Mouse (Mus musculus): Measurements from ENCODE around the gene Gm49405. TPM values are rescaled to one million over a fixed set of nuclear protein-coding genes. Genes with fewer than 3 reads are reported as not detected.
A peak's percentile ranks its signal among the peaks of the same experiment; 100 is the strongest.
"Not testable (repeated sequence)": the region's sequence is repeated elsewhere in the genome, so short reads cannot be mapped to it uniquely, and the experiment has no call there.

Gm49405 gene
- 0.05 TPM in 2 replicates for polyA plus RNA-seq (2012)

DNA sequence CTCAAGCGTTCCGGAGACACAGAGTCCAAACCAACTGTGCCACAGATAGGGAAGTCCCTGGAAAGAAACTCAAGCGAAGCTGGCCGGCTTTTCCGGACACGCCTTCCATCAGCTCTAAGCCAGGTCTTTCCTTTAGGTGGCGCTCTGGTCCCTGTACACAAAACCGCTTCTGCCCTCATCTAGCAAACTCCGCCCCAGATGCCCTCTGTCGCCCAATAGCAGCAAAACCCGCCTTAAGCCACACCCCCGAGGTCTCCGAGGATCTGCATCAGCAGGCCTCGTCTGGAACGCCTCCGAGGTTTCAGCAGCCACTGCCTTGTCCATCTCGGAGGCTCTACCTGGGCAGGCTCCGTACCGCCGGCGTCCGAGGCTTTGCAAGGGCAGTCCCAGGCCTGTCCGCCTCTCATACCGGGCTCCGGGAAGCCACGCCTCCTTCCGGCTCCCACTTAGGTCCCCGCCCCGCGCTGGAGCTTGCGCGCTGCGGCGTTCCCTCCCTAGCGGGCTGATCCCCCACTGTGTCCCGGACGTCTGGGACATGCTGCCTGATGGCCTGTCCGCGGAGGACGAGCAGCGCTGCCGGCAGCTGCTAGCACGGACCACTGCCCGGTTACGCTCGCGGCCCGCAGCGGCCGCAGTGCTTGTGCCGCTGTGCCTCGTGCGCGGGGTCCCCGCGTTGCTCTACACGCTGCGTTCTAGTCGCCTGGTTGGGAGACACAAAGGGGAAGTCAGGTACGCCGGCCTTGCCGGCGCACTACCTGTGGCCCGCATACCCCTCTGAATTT, at the start of gene Gm49405, which contains the start of gene Nudt8:
Gene Gm49405, plus strand, starts transcription at position 508 of the 782 bp plus-strand sequence.
Gene Nudt8, plus strand, starts transcription at position 462 of the 782 bp plus-strand sequence.
- Histone ChIP-seq H3K4me1 (ENCODE audit: control insufficient read depth) (peaks cover 30% of the 10 kb centered on the region), H3K9me3 (ENCODE audit: control insufficient read depth, low read length) (no peaks in the 10 kb centered on the region), H3K36me3 (ENCODE audit: control insufficient read depth) (peaks cover 9% of the 10 kb centered on the region), H3K27me3 (ENCODE audit: control insufficient read depth) (no peaks in the 10 kb centered on the region; the same call in 1 of the 2 replicates), H3K4me3 (replicated peaks) (peak within 1 kb of the TSS; percentile 83)
- TF ChIP-seq GATA1 (IDR thresholded peaks at IDR 0.05; ENCODE audit: low read length): no peak
- no peak for TF ChIP-seq TAL1 (IDR thresholded peaks at IDR 0.05; ENCODE audit: low read length)

DNA sequence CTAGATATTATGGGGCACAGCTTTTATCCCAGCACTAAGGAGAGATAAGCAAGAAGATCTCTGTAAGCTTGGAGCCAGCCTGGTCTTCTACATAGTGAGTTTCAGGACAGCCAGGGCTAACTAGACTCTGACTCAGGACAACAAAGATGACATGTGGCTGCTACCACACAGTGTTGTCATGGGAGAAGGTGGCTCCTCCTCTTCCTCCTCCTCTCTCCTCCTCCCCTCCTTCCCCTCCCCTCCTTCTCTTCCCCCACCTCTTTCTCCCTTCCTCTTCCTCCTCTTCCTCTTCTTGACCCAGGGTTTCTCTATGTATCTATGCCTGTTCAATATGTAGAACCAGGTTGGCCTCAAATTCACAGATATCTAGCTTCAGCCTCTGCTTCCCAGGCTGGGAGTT, 49.0 kb upstream of the Gm49405 start:
- Histone ChIP-seq H3K4me1 (ENCODE audit: control insufficient read depth) (no peaks in the 10 kb centered on the region), H3K36me3 (ENCODE audit: control insufficient read depth) (no peaks in the 10 kb centered on the region)

DNA sequence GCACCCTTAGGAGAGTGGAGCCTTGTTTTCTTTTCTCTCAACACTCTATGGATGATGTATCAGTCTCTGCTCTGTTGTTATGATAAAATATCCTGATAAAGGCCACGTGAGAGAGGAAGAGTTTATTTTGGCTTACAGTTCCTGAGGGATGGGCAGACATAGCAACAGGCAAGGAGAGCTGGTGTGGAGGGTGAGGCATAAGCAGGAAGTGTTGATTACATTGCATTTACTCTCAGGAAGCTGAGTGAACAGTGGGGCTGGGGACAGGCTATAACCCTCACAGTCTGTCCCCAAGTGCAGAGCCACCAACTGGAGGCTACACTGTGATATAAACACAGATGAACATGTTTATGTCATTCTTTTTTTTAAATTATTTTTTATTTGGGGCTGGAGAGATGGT, 48.3 kb upstream of the Gm49405 start:
- Histone ChIP-seq H3K4me3 (replicated peaks) (no peak overlapping the region), H3K4me1 (ENCODE audit: control insufficient read depth) (no peaks in the 10 kb centered on the region), H3K9me3 (ENCODE audit: control insufficient read depth, low read length) (no peaks in the 10 kb centered on the region), H3K27me3 (ENCODE audit: control insufficient read depth) (peaks cover 3% of the 10 kb centered on the region), H3K36me3 (ENCODE audit: control insufficient read depth) (no peaks in the 10 kb centered on the region)
- TF ChIP-seq GATA1 (IDR thresholded peaks at IDR 0.05; ENCODE audit: low read length) (no peak), TAL1 (IDR thresholded peaks at IDR 0.05; ENCODE audit: low read length) (no peak)

More for the DNA sequence above, 49.0 kb upstream of the Gm49405 start:
- H3K27me3 ChIP-seq (ENCODE audit: control insufficient read depth): peaks cover 3% of the 10 kb centered on the region
- no peaks in the 10 kb centered on the region for H3K9me3 ChIP-seq (ENCODE audit: control insufficient read depth, low read length)
- no peak overlapping the region for H3K4me3 ChIP-seq (replicated peaks)
- TF ChIP-seq TAL1 (IDR thresholded peaks at IDR 0.05; ENCODE audit: low read length): no peak
- TF ChIP-seq GATA1 (IDR thresholded peaks at IDR 0.05; ENCODE audit: low read length): no peak

DNA sequence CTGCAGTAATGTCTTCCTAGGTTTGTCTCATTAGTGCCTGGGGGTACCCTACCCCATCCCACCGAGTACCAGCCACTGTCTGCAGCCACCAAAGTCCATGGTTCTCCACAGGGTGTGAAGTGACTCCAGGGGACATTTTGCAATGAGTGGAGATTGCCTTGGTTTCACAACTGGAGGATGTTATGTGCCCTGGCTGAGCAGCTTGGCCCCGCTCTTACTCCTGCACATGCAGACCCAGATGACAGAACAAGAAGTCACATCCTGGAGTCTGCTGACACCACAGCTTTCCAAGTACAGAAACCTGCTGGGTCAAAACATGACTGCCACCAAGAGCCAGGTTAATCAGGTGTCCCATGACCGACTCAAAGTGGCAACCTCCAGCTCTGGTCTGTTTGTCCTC, 45.4 kb upstream of the Gm49405 start:
- Histone ChIP-seq H3K4me1 (ENCODE audit: control insufficient read depth) (no peaks in the 10 kb centered on the region), H3K27me3 (ENCODE audit: control insufficient read depth) (peaks cover 3% of the 10 kb centered on the region), H3K4me3 (replicated peaks) (no peak overlapping the region), H3K36me3 (ENCODE audit: control insufficient read depth) (no peaks in the 10 kb centered on the region), H3K9me3 (ENCODE audit: control insufficient read depth, low read length) (no peaks in the 10 kb centered on the region)
- TF ChIP-seq GATA1 (IDR thresholded peaks at IDR 0.05; ENCODE audit: low read length) (no peak), TAL1 (IDR thresholded peaks at IDR 0.05; ENCODE audit: low read length) (no peak)

DNA sequence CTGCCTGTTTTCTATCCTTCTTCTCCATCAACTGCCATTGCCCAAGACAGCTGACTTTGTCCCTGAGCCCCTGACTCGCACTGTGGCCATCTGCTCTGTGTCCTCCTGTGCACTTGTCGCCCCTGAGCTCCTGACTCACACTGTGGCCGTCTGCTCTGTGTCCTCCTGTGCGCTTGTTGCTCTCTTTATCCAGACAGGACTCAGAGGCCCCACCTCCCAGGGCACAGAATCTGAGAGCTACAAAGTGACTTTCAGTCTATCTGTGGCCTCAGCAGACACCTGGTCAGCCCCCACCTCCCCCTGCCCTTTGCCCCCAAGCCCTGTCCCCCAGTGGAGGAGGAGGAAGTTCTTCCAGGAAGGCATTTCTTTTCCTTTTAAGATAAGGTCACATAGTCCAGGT, 44.6 kb upstream of the Gm49405 start:
- TF ChIP-seq TAL1 (IDR thresholded peaks at IDR 0.05; ENCODE audit: low read length): no peak
- H3K36me3 ChIP-seq (ENCODE audit: control insufficient read depth): no peaks in the 10 kb centered on the region
- no peaks in the 10 kb centered on the region for H3K9me3 ChIP-seq (ENCODE audit: control insufficient read depth, low read length)
- peaks cover 3% of the 10 kb centered on the region for H3K27me3 ChIP-seq (ENCODE audit: control insufficient read depth)
- H3K4me1 ChIP-seq (ENCODE audit: control insufficient read depth): no peaks in the 10 kb centered on the region
- H3K4me3 ChIP-seq (replicated peaks): no peak overlapping the region

DNA sequence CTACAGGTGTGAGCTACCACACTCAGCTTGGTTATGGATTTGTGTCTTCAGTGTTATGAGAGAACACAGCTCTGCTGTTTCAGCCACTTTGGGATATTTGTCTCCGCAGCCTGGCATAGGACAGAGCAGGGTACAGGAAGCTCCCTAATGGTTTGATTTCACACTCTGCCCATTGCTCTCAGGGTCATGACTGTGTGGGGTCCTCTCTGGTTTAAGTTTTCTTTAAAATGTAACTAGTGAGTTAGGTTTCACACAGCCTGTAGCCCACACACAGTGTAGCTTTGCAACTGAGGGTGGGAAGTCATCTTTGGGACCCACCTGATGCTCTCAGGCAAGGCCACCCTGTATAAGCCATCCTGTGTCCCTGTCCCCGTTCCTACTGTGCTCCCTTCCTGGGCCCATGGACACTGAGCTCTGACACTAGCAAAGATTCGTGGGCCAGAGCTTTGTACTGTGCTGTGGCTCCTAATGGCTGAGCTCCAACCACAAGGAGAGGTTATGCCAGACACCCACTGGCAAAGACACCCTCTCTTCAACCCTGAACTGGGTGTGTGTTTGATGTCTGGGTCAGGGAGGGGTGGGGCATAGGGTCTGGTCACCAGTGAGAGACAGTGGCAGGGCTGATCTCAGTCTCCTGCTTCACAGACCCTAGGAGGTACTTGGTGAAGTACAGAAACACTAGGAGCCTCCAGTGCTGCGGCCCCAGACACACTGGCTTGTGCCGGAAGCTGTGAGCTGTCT, 43.0 kb upstream of the Gm49405 start:
- H3K27me3 ChIP-seq (ENCODE audit: control insufficient read depth); H3K9me3 ChIP-seq (ENCODE audit: control insufficient read depth, low read length); H3K36me3 ChIP-seq (ENCODE audit: control insufficient read depth); H3K4me3 ChIP-seq (replicated peaks); H3K4me1 ChIP-seq (ENCODE audit: control insufficient read depth): not testable (repeated sequence)

DNA sequence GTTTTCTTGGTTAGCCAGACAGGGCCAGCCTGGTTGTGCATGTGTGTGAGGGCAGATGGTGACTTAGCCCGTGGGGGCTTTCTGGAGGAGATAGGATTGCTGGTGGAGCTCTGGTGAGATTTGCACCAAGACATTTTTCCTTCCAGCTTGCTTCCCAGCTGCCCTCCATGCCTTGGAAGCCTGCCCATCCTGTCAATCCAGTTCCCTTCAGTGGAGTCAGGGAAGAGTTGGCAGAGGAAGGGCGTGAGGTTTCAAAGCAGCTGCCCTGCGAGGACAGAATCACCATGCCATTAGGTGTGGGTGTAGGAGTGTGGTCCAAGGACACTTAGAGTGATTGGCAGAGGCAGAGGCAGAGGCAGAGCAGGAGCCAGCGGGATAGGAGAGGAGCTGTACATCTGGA, 42.0 kb upstream of the Gm49405 start, which contains the start of gene Aldh3b3:
Gene Aldh3b3, plus strand, starts transcription at position 176 of the 400 bp plus-strand sequence.
- no peaks in the 10 kb centered on the region for H3K36me3 ChIP-seq (ENCODE audit: control insufficient read depth)
- H3K27me3 ChIP-seq (ENCODE audit: control insufficient read depth): peaks cover 3% of the 10 kb centered on the region
- no peaks in the 10 kb centered on the region for H3K9me3 ChIP-seq (ENCODE audit: control insufficient read depth, low read length)
- no peaks in the 10 kb centered on the region for H3K4me1 ChIP-seq (ENCODE audit: control insufficient read depth)
- H3K4me3 ChIP-seq (replicated peaks): no peak within 1 kb of the TSS
- TF ChIP-seq TAL1 (IDR thresholded peaks at IDR 0.05; ENCODE audit: low read length) (no peak), GATA1 (IDR thresholded peaks at IDR 0.05; ENCODE audit: low read length) (no peak)

DNA sequence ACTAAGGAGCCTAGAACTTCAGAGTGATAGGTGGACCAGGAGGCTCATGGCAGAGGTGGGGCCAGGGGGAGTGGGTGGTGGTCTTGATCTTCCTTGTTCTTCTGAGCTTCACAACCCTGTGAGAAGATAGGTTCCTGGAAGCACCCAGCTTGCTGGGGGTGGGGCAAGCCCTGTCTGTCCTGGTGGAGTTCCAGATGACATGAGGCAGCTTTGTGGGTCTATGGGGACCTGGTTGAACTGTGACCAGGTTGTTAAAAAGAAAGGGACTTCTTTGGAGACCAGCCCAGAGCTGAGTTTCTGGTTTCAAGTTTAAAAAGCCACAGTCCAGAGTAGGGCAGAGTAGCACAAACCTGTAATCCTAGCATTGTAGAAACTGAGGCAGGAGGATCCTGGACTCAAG, 41.4 kb upstream of the Gm49405 start:
- H3K4me3 ChIP-seq (replicated peaks): no peak overlapping the region
- H3K36me3 ChIP-seq (ENCODE audit: control insufficient read depth): no peaks in the 10 kb centered on the region
- TF ChIP-seq TAL1 (IDR thresholded peaks at IDR 0.05; ENCODE audit: low read length): no peak
- TF ChIP-seq GATA1 (IDR thresholded peaks at IDR 0.05; ENCODE audit: low read length): no peak
- no peaks in the 10 kb centered on the region for H3K4me1 ChIP-seq (ENCODE audit: control insufficient read depth)
- peaks cover 3% of the 10 kb centered on the region for H3K27me3 ChIP-seq (ENCODE audit: control insufficient read depth)
- no peaks in the 10 kb centered on the region for H3K9me3 ChIP-seq (ENCODE audit: control insufficient read depth, low read length)

DNA sequence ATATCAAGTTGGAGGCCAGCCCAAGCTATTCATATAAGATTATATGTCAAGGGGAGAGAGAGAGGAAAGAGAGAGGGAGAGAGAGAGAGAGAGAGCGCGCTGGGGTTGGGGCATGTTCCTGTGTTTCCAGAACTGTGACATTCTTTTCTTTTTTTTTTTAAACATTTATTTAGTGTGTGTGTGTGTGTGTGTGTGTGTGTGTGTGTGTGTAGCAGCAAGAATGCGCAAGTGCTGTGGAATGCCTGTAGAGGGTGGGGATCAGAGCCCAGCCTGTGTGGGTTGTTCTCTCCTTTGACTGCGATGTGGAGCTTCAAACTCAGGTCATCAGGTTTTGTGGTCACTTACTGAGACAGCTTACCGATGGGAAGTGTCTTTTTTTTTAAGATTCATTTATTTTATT, 40.2 kb upstream of the Gm49405 start:
- Histone ChIP-seq H3K4me3 (replicated peaks) (no peak overlapping the region), H3K4me1 (ENCODE audit: control insufficient read depth) (no peaks in the 10 kb centered on the region), H3K9me3 (ENCODE audit: control insufficient read depth, low read length) (no peaks in the 10 kb centered on the region), H3K36me3 (ENCODE audit: control insufficient read depth) (no peaks in the 10 kb centered on the region), H3K27me3 (ENCODE audit: control insufficient read depth) (peaks cover 3% of the 10 kb centered on the region)
- TF ChIP-seq GATA1 (IDR thresholded peaks at IDR 0.05; ENCODE audit: low read length): no peak
- no peak for TF ChIP-seq TAL1 (IDR thresholded peaks at IDR 0.05; ENCODE audit: low read length)

DNA sequence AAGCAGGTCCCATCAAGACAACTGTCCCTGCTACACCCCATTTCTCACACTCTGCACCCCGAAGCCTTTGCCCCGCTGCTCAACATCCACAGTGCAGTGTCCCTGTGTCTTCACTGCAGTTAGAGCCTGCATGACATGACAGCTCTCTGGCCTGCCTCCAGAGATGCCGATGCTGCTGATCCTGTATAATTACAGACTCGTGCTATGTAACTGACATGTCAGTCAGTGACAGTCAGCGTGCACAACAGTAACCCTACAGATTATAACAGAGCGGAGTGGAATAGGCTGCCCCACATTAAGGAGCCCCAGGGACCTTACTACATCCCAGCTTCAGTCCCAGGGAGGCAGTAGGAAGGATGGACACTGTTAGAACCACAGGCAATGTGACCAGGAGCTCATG, 38.6 kb upstream of the Gm49405 start:
- H3K36me3 ChIP-seq (ENCODE audit: control insufficient read depth); H3K4me3 ChIP-seq (replicated peaks); H3K4me1 ChIP-seq (ENCODE audit: control insufficient read depth); H3K27me3 ChIP-seq (ENCODE audit: control insufficient read depth); H3K9me3 ChIP-seq (ENCODE audit: control insufficient read depth, low read length): not testable (repeated sequence)
